Mouse (Mus musculus) regulatory T cell (primary cell): ENCODE results near the gene Thtpa.

Experiments
- in situ Hi-C: fragments of 300-600 bp; cut with MboI, MseI; formaldehyde crosslinking; loops from one replicate; pipeline ENCODE4 v1.15.1; 2025; ENCODE audit warnings: high pct_unique_total_duplicates

The Thtpa gene

GRCm38 (mm10) chr14:55077481-55078365, 16.9 kb upstream of the Thtpa start:
- in situ Hi-C loops, result loop anchor here (5.0 kb wide), 1 partner anchor 50 kb away; no protein-coding TSS in a partner anchor

DNA sequence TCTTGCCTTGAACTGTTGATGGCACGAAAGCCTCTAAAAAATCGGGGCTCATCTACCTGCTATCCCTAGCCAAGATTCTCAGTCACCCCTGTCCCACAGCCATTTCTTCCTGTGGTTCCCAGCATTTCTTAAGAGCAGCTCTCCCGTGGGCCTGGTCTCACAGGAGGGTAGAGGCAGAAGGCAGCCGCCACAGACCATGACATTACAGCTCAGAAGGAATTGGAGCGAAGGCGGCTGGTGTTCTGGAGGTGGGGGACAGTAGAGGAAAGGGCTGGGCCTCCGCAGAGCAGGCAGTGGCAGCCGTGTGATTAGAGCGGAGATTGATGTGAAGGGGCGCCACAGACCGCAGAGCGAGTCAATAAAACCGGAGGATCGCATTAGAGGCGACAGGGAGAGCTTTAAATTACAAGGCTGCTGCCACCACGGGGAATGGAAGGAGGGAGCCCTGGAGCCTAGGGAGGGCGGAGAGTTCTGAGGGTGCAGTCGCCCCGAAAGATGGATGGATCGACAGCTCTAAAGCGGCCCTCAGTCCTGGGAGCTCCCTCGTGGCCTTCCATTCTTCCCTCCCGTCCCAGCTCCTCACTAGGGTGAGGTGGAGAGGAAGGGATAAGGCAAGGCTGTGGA, 16.1 kb upstream of the Thtpa start:
- in situ Hi-C loops, result loop anchor here (5.0 kb wide), 1 partner anchor 51 kb away; no protein-coding TSS in a partner anchor

- in situ Hi-C loops, result loop anchor here (5.0 kb wide), 1 partner anchor 52 kb away; no protein-coding TSS in a partner anchor
These were observed 15.2 kb upstream of the Thtpa start for GRCm38 (mm10) chr14:55079214-55079970.

- in situ Hi-C loops, result no loop called here
These were observed 13.5 kb upstream of the Thtpa start for GRCm38 (mm10) chr14:55081105-55081504.

- in situ Hi-C loops, result no loop called here
These were observed 11.1 kb upstream of the Thtpa start for GRCm38 (mm10) chr14:55083481-55083880.

GRCm38 (mm10) chr14:55085324-55086008, 9.1 kb upstream of the Thtpa start:
- in situ Hi-C loops, result no loop called here

DNA sequence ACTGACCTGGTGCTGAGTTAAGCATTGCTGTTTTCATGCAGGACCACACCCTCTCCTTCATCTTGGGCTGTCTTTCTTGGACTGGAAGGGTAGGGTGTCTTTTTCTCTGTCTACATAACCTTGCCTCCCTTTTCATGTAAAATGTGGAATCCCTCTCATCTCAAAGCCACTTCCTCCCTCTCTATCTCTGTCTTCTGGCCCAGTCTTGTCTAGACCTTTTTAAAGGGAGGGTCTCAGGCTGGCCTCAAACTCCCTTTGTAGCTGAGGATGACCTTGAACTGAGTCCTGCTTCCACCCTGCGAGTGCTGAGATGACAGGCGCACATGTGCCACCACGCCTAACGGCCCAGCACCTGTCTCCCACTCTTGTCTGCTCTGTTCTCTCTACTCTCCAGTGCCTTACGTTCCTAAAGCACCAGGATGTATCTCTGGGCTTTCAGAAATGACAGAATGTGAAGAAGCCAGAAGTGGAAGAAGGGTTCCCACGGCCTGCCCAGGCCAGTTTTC, 8.5 kb upstream of the Thtpa start:
- in situ Hi-C loops, result no loop called here

DNA sequence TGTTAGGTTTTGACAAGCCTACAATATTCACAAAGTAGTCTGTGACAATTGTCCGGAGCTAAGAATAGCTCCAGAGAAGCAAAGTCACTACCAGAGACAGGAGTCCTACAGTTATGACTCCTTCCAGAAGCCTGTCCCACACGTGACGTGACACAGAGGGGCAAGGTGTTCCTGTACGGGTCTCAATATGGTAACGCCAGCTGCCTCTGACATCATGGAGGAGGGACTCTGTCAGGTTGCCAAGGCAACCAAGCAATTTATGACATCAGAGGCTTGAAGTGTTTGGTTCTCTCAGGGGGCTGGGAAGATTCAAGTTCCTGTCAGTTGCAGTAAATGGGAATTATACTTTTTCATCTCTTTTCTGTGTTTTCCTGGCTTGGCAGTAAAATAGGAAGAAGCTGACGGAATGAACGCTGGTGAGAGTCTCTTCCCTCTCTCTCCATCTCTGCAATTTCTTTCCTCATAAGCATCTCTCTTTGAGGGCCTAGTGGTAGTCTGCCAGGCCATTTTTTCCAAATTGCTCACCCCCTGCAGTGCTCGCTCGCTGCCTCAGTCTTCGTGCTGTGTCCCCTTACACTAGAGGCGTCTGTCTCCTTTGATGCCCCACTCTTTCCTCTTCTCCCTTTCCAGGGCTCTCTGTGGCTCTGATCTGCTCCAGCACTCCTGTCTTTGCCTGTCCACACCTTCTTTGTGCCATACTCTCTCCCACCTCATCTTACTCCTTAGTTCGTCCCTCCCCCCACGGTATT, 5.2 kb upstream of the Thtpa start:
- in situ Hi-C loops, result no loop called here

GRCm38 (mm10) chr14:55091209-55091865, 3.2 kb upstream of the Thtpa start:
- in situ Hi-C loops, result no loop called here

- in situ Hi-C loops, result no loop called here
These were observed 2.5 kb upstream of the Thtpa start, which contains the start of gene Zfhx2 for GRCm38 (mm10) chr14:55092011-55092577. Gene Zfhx2 (minus strand): TSS chr14:55092324.

GRCm38 (mm10) chr14:55093927-55094326, 657 bp upstream of the Thtpa start:
- in situ Hi-C loops, result no loop called here

- in situ Hi-C loops, result no loop called here
These were observed 679 bp downstream of the Thtpa start for GRCm38 (mm10) chr14:55095263-55095662.

DNA sequence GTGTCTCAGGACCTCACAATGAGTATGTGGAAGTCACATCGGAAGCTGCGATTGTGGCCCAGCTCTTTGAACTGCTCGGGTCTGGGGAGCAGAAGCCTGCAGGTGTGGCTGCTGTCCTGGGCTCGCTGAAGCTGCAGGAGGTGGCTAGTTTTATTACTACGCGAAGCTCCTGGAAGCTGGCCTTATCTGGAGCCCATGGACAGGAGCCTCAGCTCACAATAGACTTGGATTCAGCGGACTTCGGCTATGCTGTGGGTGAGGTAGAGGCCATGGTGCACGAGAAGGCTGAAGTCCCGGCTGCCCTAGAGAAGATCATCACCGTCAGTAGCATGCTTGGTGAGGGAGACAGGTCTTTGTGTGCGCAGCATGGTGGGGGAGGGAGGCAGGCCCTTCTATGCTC, 1.1 kb downstream of the Thtpa start:
- in situ Hi-C loops, result no loop called here

DNA sequence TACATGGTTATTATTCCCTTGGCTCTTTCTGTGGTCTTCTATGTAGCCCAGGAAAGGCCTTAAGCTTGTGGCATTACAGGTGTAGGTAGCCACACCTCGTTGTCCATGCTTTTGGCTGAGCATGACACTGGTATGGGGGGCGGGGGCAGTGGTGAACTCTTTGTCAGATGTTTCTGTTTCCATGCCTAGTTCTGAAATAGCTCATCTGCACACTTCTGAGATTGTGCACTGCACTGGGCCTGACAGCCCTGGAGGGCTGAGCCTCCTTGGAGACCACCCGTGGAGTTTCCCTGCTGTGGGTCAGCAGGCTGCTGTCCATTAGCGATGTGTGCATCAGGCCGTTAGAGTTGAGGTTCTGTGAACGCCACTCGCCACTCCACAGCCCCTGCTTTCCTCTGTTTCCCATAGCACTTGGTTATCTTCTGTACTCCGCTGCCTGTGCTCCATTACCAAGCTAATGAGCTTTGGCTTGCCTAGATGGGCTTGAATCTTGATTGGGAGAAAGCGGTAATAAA, 2.0 kb downstream of the Thtpa start:
- in situ Hi-C loops, result no loop called here

GRCm38 (mm10) chr14:55097646-55098045, 3.1 kb downstream of the Thtpa start:
- in situ Hi-C loops, result no loop called here

- in situ Hi-C loops, result no loop called here
These were observed 3.5 kb downstream of the Thtpa start for GRCm38 (mm10) chr14:55098067-55098466.

DNA sequence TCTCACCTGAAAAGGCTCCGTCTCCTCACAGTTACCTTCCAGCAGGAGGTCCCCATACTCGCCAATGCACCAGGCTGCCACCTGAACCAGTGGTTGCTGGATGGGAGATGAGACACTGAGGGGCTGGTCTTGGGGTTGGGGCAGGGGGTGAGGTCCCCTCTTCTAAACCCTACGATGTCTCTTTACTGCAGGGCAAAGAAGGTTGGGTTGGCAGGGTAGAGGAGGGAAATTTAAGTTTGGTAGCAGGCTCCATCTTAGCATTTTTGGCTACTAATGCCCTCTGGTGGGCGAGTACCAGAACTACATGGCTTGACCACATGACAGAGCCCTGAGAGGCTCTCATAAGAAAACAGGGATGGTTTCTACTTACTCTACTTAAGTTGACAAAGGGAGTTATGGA, 7.0 kb downstream of the Thtpa start:
- in situ Hi-C loops, result no loop called here

DNA sequence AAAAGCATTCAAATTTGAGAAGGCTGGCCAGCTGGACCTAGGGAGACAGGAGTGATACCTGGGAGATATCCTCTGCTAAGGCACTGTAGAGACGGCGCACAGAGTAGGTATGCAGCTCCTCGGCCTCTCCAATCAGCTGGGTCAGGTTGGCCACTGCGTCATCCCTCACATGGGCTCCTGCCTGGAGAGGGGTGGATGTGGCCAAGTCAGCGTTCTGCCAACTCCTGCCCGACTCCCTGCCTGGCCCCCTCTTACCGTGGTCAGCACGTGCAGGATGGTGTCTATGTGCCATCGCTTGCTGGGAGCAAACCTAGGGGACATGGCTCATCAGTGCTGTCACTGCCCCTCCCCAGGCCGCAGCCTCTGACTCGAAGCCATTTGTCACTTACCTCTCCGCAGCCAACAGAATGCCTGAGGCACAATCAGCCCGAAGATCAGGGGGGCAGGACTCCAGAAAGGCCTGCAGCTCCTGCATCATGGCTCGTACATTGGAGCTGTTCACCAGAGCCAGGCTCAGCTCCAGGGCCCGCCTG, 7.7 kb downstream of the Thtpa start:
- in situ Hi-C loops, result no loop called here

DNA sequence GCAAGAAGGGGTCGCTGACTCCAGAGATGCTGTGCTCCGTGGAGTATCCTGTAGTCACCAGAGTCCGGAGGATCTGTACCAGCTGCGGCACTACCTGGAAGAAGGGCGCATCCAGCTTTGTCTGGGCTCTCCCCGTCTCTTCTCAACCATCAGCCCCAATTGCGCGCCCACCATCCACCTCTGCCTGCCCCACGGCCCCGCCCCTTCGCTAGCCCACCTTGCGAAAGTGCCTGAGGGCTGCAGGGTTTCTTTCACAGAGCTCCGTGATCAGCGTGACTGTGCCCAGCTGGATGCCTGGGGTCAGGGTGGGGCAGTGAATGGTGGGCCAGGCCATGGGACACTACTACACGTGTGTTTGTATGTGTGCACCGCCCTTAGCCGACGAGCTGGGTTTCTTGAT, 9.8 kb downstream of the Thtpa start:
- in situ Hi-C loops, result no loop called here
